Comparison of ENCODE assay signal across 14 mouse cellular contexts in the genomic region with DNA sequence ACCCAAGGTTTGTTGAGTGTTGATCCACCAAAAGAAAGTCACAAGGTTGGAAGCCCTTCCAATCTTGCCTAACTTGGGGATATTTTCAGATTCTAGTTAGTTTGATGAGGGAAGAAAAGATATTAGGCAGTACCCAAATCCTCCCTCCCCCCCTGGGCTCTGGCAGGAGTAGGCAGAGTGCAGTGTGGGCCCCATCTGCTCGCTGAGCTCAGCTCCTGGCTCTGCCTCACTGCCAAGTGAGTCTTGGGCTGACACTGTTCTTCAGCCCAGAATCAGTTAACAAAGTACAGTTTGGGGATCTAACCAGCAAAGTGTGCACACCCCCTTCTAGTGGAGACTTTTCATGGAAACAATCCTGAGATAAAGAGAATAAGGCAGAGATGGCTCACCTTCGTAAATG. TPM values are rescaled to one million over a fixed set of nuclear protein-coding genes. Genes with fewer than 3 reads are reported as not detected.
DNase-seq lines count a peak whose midpoint lies in the region; ATAC-seq and TF ChIP-seq lines count a peak whose summit lies in the region.
"Had no signal": no experiment of that assay in that cellular context is flagged by ENCODE, and none has a peak within 500 bp of the region (broad histone marks: within the 10 kb centered on the region; RNA-seq: fewer than 3 reads in every experiment).

No protein-coding gene starts in this region.

- ATAC-seq in heart, embryonic 12.5 days (ENCODE audit: insufficient number of reproducible peaks, low FRiP score), result no peak
- ATAC-seq in kidney, embryonic 14.5 days (ENCODE audit: low FRiP score, low TSS enrichment), result no peak
- no peak for ATAC-seq in activated CD4-positive, CD25-positive, alpha-beta regulatory T cell, adult 4 months

- H3K9ac ChIP-seq in heart, embryonic 12.5 days, result no peak overlapping the region
- H3K9ac ChIP-seq in kidney, embryonic 14.5 days (ENCODE audit: low read depth, low read length), result no peak overlapping the region
- H3K9ac ChIP-seq: heart, embryonic 15.5 days; liver, embryonic 15.5 days had no signal

- no peaks in the 10 kb centered on the region for H3K4me1 ChIP-seq in heart, embryonic 12.5 days (replicated peaks)
- no peaks in the 10 kb centered on the region for H3K4me1 ChIP-seq in kidney, embryonic 14.5 days (ENCODE audit: control insufficient read depth, insufficient read depth, low read length)
- H3K4me1 ChIP-seq: heart, embryonic 15.5 days; liver, embryonic 15.5 days had no signal

- peak; percentile 61 for DNase-seq in heart, adult 11 months
- DNase-seq in NIH3T3 (ENCODE audit: low read depth), result peak; percentile 38
- peak; percentile 68 for DNase-seq in brain, embryonic 14.5 days (ENCODE audit: low read depth)
- peak; percentile 60 to 78 for DNase-seq in layer of hippocampus, postnatal 14 days (ENCODE audit: low spot score in 2 of 2)
- DNase-seq: adrenal gland, postnatal 36 days had no signal

- H3K9me3 ChIP-seq in heart, embryonic 12.5 days (replicated peaks), result no peaks in the 10 kb centered on the region
- no peaks in the 10 kb centered on the region for H3K9me3 ChIP-seq in kidney, embryonic 14.5 days (ENCODE audit: control insufficient read depth, low read length)
- H3K9me3 ChIP-seq: heart, embryonic 15.5 days; liver, embryonic 15.5 days had no signal

- no peak overlapping the region for H3K27ac ChIP-seq in heart, embryonic 12.5 days (ENCODE audit: poor library complexity, severe bottlenecking)
- H3K27ac ChIP-seq in kidney, embryonic 14.5 days (ENCODE audit: low read depth, low read length), result no peak overlapping the region
- H3K27ac ChIP-seq: heart, embryonic 15.5 days; left cerebral cortex, adult 2 months; liver, embryonic 15.5 days had no signal

- no peak for TF ChIP-seq POLR2A in brain, embryonic 14.5 days (IDR thresholded peaks at IDR 0.05; ENCODE audit: borderline replicate concordance, extremely low read depth, insufficient read depth, insufficient read length, poor library complexity, severe bottlenecking)

- H3K4me3 ChIP-seq in heart, embryonic 12.5 days, result no peak overlapping the region
- H3K4me3 ChIP-seq in kidney, embryonic 14.5 days (ENCODE audit: low read length), result no peak overlapping the region
- H3K4me3 ChIP-seq: heart, embryonic 15.5 days; left cerebral cortex, adult 2 months; liver, embryonic 15.5 days; myocyte had no signal

- 63% methylated on average over 2 of the region's 2 CpGs for whole genome bisulfite sequencing in heart, embryonic 12.5 days
- WGBS in kidney, embryonic 14.5 days, result 79% methylated on average over 2 of the region's 2 CpGs

- no peaks in the 10 kb centered on the region for H3K27me3 ChIP-seq in heart, embryonic 12.5 days (replicated peaks)
- no peaks in the 10 kb centered on the region for H3K27me3 ChIP-seq in kidney, embryonic 14.5 days (ENCODE audit: control insufficient read depth, insufficient read depth, low read length)
- H3K27me3 ChIP-seq: heart, embryonic 15.5 days; liver, embryonic 15.5 days had no signal

- H3K4me2 ChIP-seq in heart, embryonic 12.5 days, result no peak overlapping the region
- no peak overlapping the region for H3K4me2 ChIP-seq in kidney, embryonic 14.5 days (replicated peaks; ENCODE audit: low read depth, low read length)
- H3K4me2 ChIP-seq: heart, embryonic 15.5 days; liver, embryonic 15.5 days had no signal

- TF ChIP-seq CTCF in brain, embryonic 14.5 days (IDR thresholded peaks at IDR 0.05; ENCODE audit: borderline replicate concordance, extremely low read depth, insufficient read depth, insufficient read length), result no peak

- H3K36me3 ChIP-seq in heart, embryonic 12.5 days, result no peaks in the 10 kb centered on the region
- no peaks in the 10 kb centered on the region for H3K36me3 ChIP-seq in kidney, embryonic 14.5 days (ENCODE audit: control insufficient read depth, insufficient read depth, low read length)
- H3K36me3 ChIP-seq: heart, embryonic 15.5 days; liver, embryonic 15.5 days had no signal

RNA-seq across cellular contexts. Expression of a gene that starts 12.5 kb away (rescaled TPM):
- polyA plus RNA-seq in heart, embryonic 12.5 days (2016; fragmentation: Nextera tagmentation; extraction: Ambion mirVana), result 24.4 and 24.6 TPM in 2 replicates
- polyA plus RNA-seq in brain, embryonic 14.5 days (2012; rRNA removed), result 22.6 and 33.6 TPM in 2 replicates
- 10 to 100 TPM; 33.3 to 36.6 TPM for total RNA-seq in layer of hippocampus, postnatal 14 days (2021)
- 45.2 and 70.4 TPM in 2 replicates for polyA plus RNA-seq in kidney, embryonic 14.5 days (2014; fragmentation: Nextera tagmentation; extraction: Ambion mirVana)
- polyA plus RNA-seq in activated CD4-positive, CD25-positive, alpha-beta regulatory T cell, adult 4 months (2017; shearing (Covaris generic)), result not detected

RNA-seq across cellular contexts. Expression of a gene that starts 28.6 kb away (rescaled TPM):
- 0.17 and 0.61 TPM in 2 replicates for polyA plus RNA-seq in heart, embryonic 12.5 days (2016; fragmentation: Nextera tagmentation; extraction: Ambion mirVana)
- polyA plus RNA-seq in brain, embryonic 14.5 days (2012; rRNA removed), result 0.15 and 0.22 TPM in 2 replicates
- not detected for total RNA-seq in layer of hippocampus, postnatal 14 days (2021)
- 2.5 and 3.3 TPM in 2 replicates for polyA plus RNA-seq in kidney, embryonic 14.5 days (2014; fragmentation: Nextera tagmentation; extraction: Ambion mirVana)
- not detected for polyA plus RNA-seq in activated CD4-positive, CD25-positive, alpha-beta regulatory T cell, adult 4 months (2017; shearing (Covaris generic))
- total RNA-seq: left cerebral cortex, adult 2 months; megakaryocyte, adult 5-6 weeks had no signal
- polyA plus RNA-seq: myocyte had no signal

RNA-seq across cellular contexts. Expression of a gene that starts 37.8 kb away (rescaled TPM):
- polyA plus RNA-seq in heart, embryonic 12.5 days (2016; fragmentation: Nextera tagmentation; extraction: Ambion mirVana), result not detected in 2 replicates
- polyA plus RNA-seq in brain, embryonic 14.5 days (2012; rRNA removed), result not detected in 2 replicates
- total RNA-seq in layer of hippocampus, postnatal 14 days (2021), result not detected
- not detected in 2 replicates for polyA plus RNA-seq in kidney, embryonic 14.5 days (2014; fragmentation: Nextera tagmentation; extraction: Ambion mirVana)
- not detected for polyA plus RNA-seq in activated CD4-positive, CD25-positive, alpha-beta regulatory T cell, adult 4 months (2017; shearing (Covaris generic))
- total RNA-seq: adrenal gland, postnatal 36 days; left cerebral cortex, adult 2 months; megakaryocyte, adult 5-6 weeks had no signal
- polyA plus RNA-seq: heart, embryonic 15.5 days; intestine, embryonic 14.5 days; liver, embryonic 15.5 days; myocyte had no signal

Comparison
In these comparisons a context has a peak if more than half of its experiments do, and no peak if none do; other contexts are left out.
1. RNA of a gene that starts 12.5 kb away (polyA plus RNA-seq): 45.2 to 70.4 TPM in kidney, embryonic 14.5 days, 24.4 to 24.6 TPM in heart, embryonic 12.5 days and 22.6 to 33.6 TPM in brain, embryonic 14.5 days; not detected in activated CD4-positive, CD25-positive, alpha-beta regulatory T cell, adult 4 months; every median in the first group is over 10 times any median in the second.
2. Peak in every context shown above with its lines, with median percentiles within 50 percentile points of each other: DNase-seq.